In genomic region chr3:86774566-86775443, GRCm38 (mm10) we compare ENCODE assay signal across 8 mouse cellular contexts.
DNase-seq lines count a peak whose midpoint lies in the region; ATAC-seq and TF ChIP-seq lines count a peak whose summit lies in the region.

No protein-coding gene starts in this region.

- peak overlapping the region; percentile 67 for H3K27ac ChIP-seq in lung, embryonic 15.5 days
- H3K27ac ChIP-seq in hindbrain, embryonic 11.5 days (ENCODE audit: low read depth, low read length) = no peak overlapping the region
- H3K27ac ChIP-seq in lung, embryonic 16.5 days (ENCODE audit: low read length) = peak overlapping the region; percentile 70

- no peaks in the 10 kb centered on the region for H3K36me3 ChIP-seq in lung, embryonic 15.5 days
- H3K36me3 ChIP-seq in hindbrain, embryonic 11.5 days (ENCODE audit: control insufficient read depth, insufficient read depth, low read length) = no peaks in the 10 kb centered on the region
- H3K36me3 ChIP-seq in lung, embryonic 16.5 days (ENCODE audit: control insufficient read depth, insufficient read depth, low read length) = no peaks in the 10 kb centered on the region
- peaks cover 1% of the 10 kb centered on the region; the same call in 1 of the 2 replicates for H3K36me3 ChIP-seq in splenic B cell, adult 2 months (ENCODE audit: control insufficient read depth, insufficient read depth, low read length, poor library complexity, severe bottlenecking)

- H3K27me3 ChIP-seq in lung, embryonic 15.5 days = no peaks in the 10 kb centered on the region
- no peaks in the 10 kb centered on the region for H3K27me3 ChIP-seq in hindbrain, embryonic 11.5 days (ENCODE audit: control insufficient read depth, insufficient read depth, low read length)
- H3K27me3 ChIP-seq in lung, embryonic 16.5 days (ENCODE audit: control insufficient read depth, insufficient read depth, low read depth, low read length) = no peaks in the 10 kb centered on the region
- no peaks in the 10 kb centered on the region for H3K27me3 ChIP-seq in splenic B cell, adult 2 months (ENCODE audit: control insufficient read depth, insufficient read depth, low read length, poor library complexity, severe bottlenecking)

- H3K4me1 ChIP-seq in lung, embryonic 15.5 days = peaks cover 11% of the 10 kb centered on the region
- peaks cover 7% of the 10 kb centered on the region for H3K4me1 ChIP-seq in lung, adult 2 months (ENCODE audit: control insufficient read depth, insufficient read depth, low read length)
- 0 out of 2 replicates have a peak, but pooled peaks cover 2% of the 10 kb centered on the region for H3K4me1 ChIP-seq in hindbrain, embryonic 11.5 days (replicated peaks; ENCODE audit: control insufficient read depth, insufficient read depth, low read length)
- peaks cover 6% of the 10 kb centered on the region; the same call in 1 of the 2 replicates for H3K4me1 ChIP-seq in lung, embryonic 16.5 days (replicated peaks; ENCODE audit: control insufficient read depth, insufficient read depth, low read length)

- no peaks in the 10 kb centered on the region for H3K9me3 ChIP-seq in lung, embryonic 15.5 days
- H3K9me3 ChIP-seq in hindbrain, embryonic 11.5 days (ENCODE audit: control insufficient read depth, low read length) = no peaks in the 10 kb centered on the region
- H3K9me3 ChIP-seq in lung, embryonic 16.5 days (ENCODE audit: control insufficient read depth, low read length) = no peaks in the 10 kb centered on the region

- WGBS in lung, embryonic 15.5 days = 36% methylated on average over 14 of the region's 14 CpGs
- 29% methylated on average over 14 of the region's 14 CpGs for WGBS in lung, adult 2 months
- 58% methylated on average over 14 of the region's 14 CpGs for whole genome bisulfite sequencing in hindbrain, embryonic 11.5 days
- 39% methylated on average over 14 of the region's 14 CpGs for WGBS in lung, embryonic 16.5 days

- ATAC-seq in lung, embryonic 15.5 days (ENCODE audit: borderline replicate concordance, extremely low read depth, low FRiP score, low TSS enrichment) = peak; percentile 78; the same call in 1 of the 2 replicates
- ATAC-seq in hindbrain, embryonic 11.5 days (ENCODE audit: low FRiP score) = peak; percentile 40; the same call in 1 of the 2 replicates
- ATAC-seq in lung, embryonic 16.5 days (ENCODE audit: low read depth) = peak; percentile 84

- TF ChIP-seq POLR2A in lung, adult 2 months (IDR thresholded peaks at IDR 0.05; ENCODE audit: borderline replicate concordance, extremely low read depth, low read depth, low read length) = no peak

- H3K4me3 ChIP-seq in lung, embryonic 15.5 days = no peak overlapping the region
- no peak overlapping the region for H3K4me3 ChIP-seq in lung, adult 2 months (replicated peaks; ENCODE audit: extremely low read depth, low read depth, low read length)
- H3K4me3 ChIP-seq in hindbrain, embryonic 11.5 days (ENCODE audit: low read depth, low read length) = no peak overlapping the region
- no peak overlapping the region for H3K4me3 ChIP-seq in lung, embryonic 16.5 days (ENCODE audit: low read length)

- H3K4me2 ChIP-seq in lung, embryonic 15.5 days = peak overlapping the region; percentile 26; the same call in 1 of the 2 replicates
- H3K4me2 ChIP-seq in hindbrain, embryonic 11.5 days (replicated peaks; ENCODE audit: low read depth, low read length) = no peak overlapping the region
- H3K4me2 ChIP-seq in lung, embryonic 16.5 days (ENCODE audit: low read depth, low read length) = peak overlapping the region; percentile 26

- TF ChIP-seq CTCF in lung, adult 2 months (IDR thresholded peaks at IDR 0.05; ENCODE audit: insufficient read depth, low read length) = no peak

- H3K9ac ChIP-seq in lung, embryonic 15.5 days = no peak overlapping the region
- H3K9ac ChIP-seq in hindbrain, embryonic 11.5 days (ENCODE audit: low read depth, low read length) = no peak overlapping the region
- no peak overlapping the region for H3K9ac ChIP-seq in lung, embryonic 16.5 days (ENCODE audit: low read length)

- no peak for DNase-seq in lung, adult 2 months
- no peak for DNase-seq in hindbrain, embryonic 11.5 days (ENCODE audit: low spot score)
- peak; percentile 81 for DNase-seq in splenic B cell, adult 2 months (ENCODE audit: low read depth, low spot score)
- DNase-seq in embryo, embryonic 10 days (ENCODE audit: low spot score) = no peak
- no peak for DNase-seq in cerebellum, adult 9-10 months
- no peak for DNase-seq in layer of hippocampus, adult 9-10 months (ENCODE audit: low spot score)
